Mouse (Mus musculus): Measurements from ENCODE around the gene Ccr1l1. TPM values are rescaled to one million over a fixed set of nuclear protein-coding genes. Genes with fewer than 3 reads are reported as not detected.

The Ccr1l1 gene
- polyA plus RNA-seq, 1 experiment = 0.20 TPM

GRCm38 (mm10) chr9:123960161-123960560, 18.0 kb downstream of the Ccr1l1 start:
- no peak for DNase-seq (ENCODE audit: low read depth)

GRCm38 (mm10) chr9:123957911-123958413, 20.2 kb downstream of the Ccr1l1 start:
- DNase-seq (ENCODE audit: low read depth) = no peak

GRCm38 (mm10) chr9:123956892-123957291, 21.3 kb downstream of the Ccr1l1 start:
- no peak for DNase-seq (ENCODE audit: low read depth)

- DNase-seq (ENCODE audit: low read depth) = no peak
These were observed 24.7 kb downstream of the Ccr1l1 start for GRCm38 (mm10) chr9:123953551-123953950.

GRCm38 (mm10) chr9:123951176-123951575, 27.0 kb downstream of the Ccr1l1 start:
- no peak for DNase-seq (ENCODE audit: low read depth)

- no peak for DNase-seq (ENCODE audit: low read depth)
These were observed 28.8 kb downstream of the Ccr1l1 start for GRCm38 (mm10) chr9:123949432-123949831.

GRCm38 (mm10) chr9:123947815-123948214, 30.4 kb downstream of the Ccr1l1 start:
- no peak for DNase-seq (ENCODE audit: low read depth)

- DNase-seq (ENCODE audit: low read depth) = no peak
These were observed 36.2 kb downstream of the Ccr1l1 start for GRCm38 (mm10) chr9:123942025-123942424.

- no peak for DNase-seq (ENCODE audit: low read depth)
These were observed 36.9 kb downstream of the Ccr1l1 start for GRCm38 (mm10) chr9:123941316-123941715.

- no peak for DNase-seq (ENCODE audit: low read depth)
These were observed 37.6 kb downstream of the Ccr1l1 start for GRCm38 (mm10) chr9:123940628-123941027.

- no peak for DNase-seq (ENCODE audit: low read depth)
These were observed 38.0 kb downstream of the Ccr1l1 start for GRCm38 (mm10) chr9:123940168-123940567.

- no peak for DNase-seq (ENCODE audit: low read depth)
These were observed 40.2 kb downstream of the Ccr1l1 start for GRCm38 (mm10) chr9:123937989-123938388.

- no peak for DNase-seq (ENCODE audit: low read depth)
These were observed 41.5 kb downstream of the Ccr1l1 start for GRCm38 (mm10) chr9:123936604-123937280.

- no peak for DNase-seq (ENCODE audit: low read depth)
These were observed 42.4 kb downstream of the Ccr1l1 start for GRCm38 (mm10) chr9:123935776-123936175.

- DNase-seq (ENCODE audit: low read depth) = no peak
These were observed 42.9 kb downstream of the Ccr1l1 start for GRCm38 (mm10) chr9:123935346-123935745.

GRCm38 (mm10) chr9:123933716-123934445, 44.3 kb downstream of the Ccr1l1 start:
- DNase-seq (ENCODE audit: low read depth) = no peak

- DNase-seq (ENCODE audit: low read depth) = no peak
These were observed 45.1 kb downstream of the Ccr1l1 start for GRCm38 (mm10) chr9:123932911-123933675.

GRCm38 (mm10) chr9:123931761-123932700, 46.2 kb downstream of the Ccr1l1 start:
- no peak for DNase-seq (ENCODE audit: low read depth)

GRCm38 (mm10) chr9:123930926-123931325, 47.3 kb downstream of the Ccr1l1 start:
- no peak for DNase-seq (ENCODE audit: low read depth)

GRCm38 (mm10) chr9:123930476-123930875, 47.7 kb downstream of the Ccr1l1 start:
- no peak for DNase-seq (ENCODE audit: low read depth)

- DNase-seq (ENCODE audit: low read depth) = no peak
These were observed 48.3 kb downstream of the Ccr1l1 start for GRCm38 (mm10) chr9:123929936-123930335.
